Mouse (Mus musculus) retina, embryonic 14.5 days (tissue): ENCODE measurements around the gene Mt3.
"Not testable (repeated sequence)": the region's sequence is repeated elsewhere in the genome, so short reads cannot be mapped to it uniquely, and the experiment has no call there.

Experiments
- DNase-seq: peaks from one replicate; pipeline ENCODE4 v3.0.0-alpha.2; 2015; ENCODE audit warnings: low spot score

Gene Mt3

DNA sequence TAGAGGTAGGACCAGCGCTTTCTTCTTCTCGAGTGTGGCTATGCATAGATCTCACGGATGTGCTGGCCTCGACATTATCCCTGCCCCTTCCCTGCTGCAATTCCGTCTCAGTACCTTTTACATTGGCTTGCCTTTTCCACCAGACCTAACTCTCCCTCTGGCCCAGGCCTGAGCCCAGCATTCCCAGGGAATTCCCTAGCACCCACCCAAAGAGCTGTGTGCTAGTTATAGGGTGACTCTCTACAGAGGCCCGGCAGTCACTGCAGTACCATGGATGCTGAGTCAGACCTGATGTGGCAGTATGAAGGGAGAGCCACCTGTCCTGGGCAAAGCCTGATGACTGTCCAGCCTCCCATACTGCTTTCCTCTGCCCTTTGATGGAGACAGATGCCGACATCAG lies 1.0 kb downstream of the Mt3 start:
- no peak for DNase-seq

DNA sequence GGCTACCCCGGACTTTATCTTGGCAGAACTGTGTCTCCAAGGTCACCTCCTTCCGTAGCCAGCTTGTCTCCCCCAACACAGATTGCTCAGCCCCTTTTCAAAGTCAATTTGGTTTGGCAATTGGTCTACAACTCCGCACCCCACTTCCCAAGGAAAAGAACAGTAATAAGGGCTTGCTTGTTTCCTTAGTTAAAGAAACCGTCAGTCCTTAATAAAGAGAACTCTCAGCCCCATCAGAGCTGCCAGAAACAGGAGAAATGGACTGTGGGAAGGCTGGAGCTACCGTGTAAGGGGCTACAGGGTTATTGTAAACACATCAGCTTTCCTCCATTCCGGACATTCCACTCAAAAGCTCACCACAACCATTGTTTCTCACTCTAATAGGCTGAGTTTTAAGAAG lies 2.1 kb downstream of the Mt3 start:
- no peak for DNase-seq

DNA sequence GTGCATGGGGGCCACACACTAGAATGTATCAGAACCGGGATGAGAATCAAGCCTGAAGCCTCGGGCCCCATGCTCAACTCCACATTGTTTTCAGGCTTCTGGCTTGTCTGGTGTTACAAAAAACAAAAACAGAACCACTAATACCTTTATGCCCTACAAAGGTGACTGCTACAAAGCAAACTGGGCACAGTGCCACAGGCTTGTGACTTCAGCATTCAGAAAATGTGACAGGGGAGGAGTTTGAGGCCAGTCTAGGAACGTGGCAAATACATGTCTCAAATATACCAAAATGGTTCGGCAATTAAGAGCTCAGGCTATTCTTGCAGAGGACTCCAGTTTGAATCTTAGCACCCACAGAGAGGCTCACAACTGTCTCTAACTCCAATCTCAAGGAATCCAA lies 3.7 kb downstream of the Mt3 start:
- DNase-seq = no peak

DNA sequence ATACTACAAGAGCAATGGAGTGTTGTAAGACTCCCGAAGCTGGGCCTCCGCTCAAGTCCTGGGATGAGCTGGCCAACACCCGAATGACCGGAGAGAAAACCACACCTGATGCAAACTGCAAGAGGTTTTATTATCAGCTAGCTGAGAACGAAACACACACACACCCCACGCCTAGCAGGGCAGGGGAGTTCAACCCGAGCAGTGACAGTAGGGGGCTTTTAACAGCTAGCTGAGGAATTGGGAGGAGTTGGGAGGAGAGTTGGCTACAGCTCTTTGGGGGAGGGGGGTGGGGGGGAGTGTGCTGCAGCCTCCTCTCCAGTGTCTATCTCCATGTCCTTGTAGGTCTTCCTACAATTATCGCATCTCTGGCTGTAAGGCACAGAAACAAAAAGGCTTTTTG lies 13.4 kb downstream of the Mt3 start:
- not testable (repeated sequence) for DNase-seq

DNA sequence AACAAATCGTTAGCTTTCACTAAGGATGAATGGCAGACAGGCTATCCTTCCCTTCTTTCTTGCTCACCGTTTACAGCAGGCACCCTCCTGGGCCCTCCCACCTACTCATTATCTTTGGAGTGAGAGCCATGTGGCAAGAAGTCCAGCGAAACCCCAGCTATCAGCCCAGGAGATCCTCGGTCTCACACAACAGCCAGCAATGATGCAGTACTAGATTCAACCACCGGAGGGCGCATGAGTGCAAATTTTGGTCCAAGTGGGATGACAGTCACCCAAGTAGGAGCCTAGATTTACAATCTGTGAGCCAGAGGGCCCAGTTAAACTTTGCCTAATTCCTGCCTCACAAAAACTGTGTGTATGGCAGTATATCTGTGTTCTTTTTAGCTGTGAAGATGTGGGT lies 14.8 kb downstream of the Mt3 start:
- peak; percentile 96 for DNase-seq

DNA sequence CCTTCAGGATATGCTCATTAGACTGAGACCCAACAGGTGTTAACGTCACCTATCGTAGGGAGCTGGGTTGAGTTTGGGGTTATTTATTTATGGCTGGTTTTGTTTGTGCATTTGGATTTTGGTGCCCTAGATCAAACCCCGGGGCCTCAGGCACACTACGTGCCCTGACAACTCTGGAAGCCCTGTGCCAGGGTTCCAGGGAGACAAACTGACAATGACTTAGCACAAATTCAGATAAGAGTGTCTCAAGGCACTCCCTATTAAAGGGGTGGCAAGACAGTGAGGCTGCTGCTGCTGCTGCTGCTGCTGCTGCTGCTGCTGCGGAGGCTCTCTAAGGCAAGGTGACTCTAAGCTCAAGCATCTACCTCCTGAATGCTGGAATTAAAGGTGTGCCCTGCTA lies 17.1 kb downstream of the Mt3 start:
- DNase-seq = no peak

DNA sequence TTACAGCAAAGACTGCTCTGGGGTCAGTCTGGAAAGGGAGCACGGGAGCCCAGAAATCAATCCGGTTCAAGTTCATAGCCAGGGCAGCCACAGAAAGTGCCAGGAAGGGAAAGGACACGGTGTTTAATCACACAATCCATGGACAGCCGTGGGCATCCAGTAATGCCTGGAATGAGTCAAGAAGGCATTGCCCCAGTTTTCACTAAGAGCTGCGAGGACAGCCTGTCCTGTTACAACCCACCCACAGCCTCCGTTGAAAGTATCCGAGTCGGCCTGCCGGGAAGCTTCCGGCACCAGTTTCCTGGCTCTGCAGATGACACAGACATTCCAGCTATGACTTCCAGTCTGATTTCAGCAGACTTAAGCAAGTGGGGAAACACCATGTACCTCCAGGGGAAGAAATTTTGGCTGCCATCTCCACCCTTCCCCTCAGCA lies 18.9 kb downstream of the Mt3 start:
- DNase-seq = no peak

DNA sequence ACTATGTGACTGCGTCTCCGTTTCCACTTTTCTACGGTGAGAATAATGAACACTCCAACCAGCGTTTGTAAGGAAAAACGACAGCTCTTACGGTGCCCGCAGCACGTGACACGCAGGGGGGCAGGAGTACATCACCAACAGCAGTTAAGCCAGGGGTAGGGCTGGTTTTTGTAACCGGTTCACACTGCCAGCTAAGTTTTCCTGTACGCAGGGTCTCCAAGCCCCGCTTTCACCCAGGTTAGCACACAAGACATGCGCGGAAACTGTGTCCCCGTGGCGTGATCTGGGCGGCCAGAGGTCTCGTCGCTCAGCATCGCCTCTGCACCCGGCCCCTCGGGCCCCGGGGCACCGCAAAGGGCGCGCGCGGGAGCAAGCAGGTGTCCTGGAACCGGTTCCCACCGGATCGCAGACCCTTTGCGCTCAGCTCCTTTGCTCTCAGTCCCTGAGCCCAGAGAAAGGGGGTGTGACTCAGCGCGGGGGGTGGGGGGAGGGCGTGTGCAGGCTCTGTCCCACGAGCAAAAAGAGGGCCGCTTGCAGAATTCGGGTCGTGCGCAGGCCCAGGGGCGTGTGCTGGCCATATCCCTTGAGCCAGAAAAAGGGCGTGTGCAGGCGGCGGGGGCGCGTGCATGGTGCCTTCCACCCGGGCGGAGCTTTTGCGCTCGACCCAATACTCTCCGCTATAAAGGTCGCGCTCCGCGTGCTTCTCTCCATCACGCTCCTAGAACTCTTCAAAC lies 19.8 kb downstream of the Mt3 start, which contains the start of gene Mt2:
Mt2 (plus strand) TSS at position 590 of the 734 bp plus-strand sequence.
- peak; percentile 51 for DNase-seq

DNA sequence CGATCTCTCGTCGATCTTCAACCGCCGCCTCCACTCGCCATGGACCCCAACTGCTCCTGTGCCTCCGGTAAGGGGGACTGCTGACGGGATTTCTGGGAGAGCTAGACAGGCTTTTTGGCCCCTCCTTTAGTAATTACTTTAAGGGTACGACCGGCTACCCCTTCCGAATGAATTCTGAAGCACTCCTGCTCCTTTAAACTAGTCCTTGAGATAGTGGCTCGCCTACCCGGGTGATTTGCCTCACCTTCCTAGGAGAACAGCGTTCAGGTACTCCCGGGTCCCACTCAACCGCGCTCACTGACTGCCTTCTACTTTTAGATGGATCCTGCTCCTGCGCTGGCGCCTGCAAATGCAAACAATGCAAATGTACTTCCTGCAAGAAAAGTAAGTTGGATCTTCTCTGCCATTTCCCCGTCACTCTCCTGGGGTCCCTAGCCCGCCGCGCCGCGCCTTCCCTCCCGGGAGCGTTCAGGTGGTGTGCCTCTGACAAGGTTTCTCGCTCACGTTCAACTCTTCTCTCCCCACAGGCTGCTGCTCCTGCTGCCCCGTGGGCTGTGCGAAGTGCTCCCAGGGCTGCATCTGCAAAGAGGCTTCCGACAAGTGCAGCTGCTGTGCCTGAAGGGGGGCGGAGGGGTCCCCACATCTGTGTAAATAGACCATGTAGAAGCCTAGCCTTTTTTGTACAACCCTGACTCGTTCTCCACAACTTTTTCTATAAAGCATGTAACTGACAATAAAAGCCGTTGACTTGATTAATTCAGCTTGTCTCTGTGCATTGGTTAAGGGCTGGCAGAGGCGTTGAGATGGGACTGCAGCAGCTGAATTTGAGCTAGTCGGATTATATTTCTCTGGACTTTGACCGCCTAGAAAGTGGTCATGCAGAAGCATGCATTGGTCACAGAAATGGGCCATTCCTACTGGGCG lies 20.7 kb downstream of the Mt3 start:
- peak; percentile 31 for DNase-seq

DNA sequence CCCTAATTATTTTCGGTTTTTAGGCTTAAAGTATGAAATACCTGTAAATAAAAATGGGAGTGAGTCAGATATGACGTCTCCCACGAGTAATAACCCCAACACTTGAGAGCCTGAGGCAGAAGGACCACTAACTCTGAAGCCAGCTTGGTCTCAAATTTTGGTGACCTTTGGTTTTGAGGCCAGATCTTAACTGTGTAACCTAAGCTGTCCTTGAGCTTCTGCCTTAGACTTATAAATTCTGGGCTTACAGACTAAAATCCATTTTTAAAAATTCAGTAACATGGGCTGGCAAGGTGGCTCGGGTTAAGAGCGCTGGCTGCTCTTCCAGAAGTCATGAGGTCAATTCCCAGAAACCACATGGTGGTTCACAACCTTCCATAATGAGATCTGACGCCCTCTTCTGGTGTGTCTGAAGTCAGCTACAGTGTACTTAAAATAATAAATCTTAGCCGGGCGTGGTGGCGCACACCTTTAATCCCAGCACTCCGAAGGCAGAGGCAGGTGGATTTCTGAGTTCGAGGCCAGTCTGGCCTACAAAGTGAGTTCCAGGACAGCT lies 21.5 kb downstream of the Mt3 start:
- no peak for DNase-seq

DNA sequence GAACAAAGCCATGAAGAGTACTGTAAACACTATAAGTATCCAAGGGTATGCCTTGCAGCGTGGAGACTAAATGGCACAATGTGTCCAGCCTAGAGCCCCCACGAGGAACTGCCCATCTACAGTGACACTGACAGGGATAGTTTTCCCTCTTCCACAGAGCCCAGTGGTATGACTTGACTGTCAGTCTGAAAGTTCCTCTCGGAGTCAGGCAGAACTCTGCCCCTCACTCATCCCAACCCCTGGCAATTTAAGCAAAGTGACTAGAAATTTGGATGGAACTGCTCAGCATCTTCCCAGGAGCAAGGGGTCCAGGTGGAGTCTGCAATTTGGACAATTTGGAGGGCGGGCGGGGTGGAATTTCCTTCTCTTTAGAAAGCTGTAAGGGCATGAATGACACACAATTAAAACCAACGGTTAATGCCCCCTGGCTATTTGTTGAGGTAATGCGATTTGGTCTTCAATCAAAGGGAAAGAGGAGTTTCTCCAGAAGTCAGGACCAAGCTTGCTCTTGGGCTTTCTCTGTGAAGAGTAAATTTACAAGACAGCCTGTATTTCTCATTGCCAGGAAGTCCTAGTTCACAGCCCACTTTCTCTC lies 22.3 kb downstream of the Mt3 start:
- DNase-seq = no peak

DNA sequence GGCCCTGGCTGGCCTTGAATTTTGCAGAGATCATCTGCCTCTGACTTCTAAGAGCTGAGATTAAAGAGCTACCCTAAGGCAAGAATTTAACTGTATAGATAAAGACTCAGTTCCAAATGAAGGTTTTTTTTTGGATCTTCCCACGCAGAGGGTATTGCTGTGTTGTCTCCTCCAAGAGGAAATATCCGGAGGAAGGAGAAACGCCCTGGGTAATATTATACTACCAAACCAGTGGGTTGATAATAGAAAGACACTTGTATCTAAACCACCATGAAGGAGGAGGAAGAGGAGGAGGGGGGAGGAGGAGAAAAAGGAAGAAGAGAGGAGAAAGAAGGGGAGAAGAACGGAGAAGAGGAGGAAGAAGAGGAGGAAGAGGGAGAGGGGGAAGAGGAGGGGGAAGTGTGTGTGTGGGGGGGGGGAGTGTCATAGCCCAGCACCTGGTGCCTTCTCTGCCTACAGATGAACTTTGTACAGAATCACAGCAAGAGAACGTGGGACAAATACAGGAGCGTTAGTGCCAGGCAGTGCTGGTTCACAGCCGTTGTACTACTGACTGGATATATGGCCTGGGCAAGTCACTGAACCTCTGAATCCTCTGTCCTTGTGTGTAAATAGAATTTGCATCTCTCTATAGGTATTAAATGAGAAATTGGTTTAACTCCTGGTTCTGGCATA lies 25.4 kb downstream of the Mt3 start:
- DNase-seq = no peak

DNA sequence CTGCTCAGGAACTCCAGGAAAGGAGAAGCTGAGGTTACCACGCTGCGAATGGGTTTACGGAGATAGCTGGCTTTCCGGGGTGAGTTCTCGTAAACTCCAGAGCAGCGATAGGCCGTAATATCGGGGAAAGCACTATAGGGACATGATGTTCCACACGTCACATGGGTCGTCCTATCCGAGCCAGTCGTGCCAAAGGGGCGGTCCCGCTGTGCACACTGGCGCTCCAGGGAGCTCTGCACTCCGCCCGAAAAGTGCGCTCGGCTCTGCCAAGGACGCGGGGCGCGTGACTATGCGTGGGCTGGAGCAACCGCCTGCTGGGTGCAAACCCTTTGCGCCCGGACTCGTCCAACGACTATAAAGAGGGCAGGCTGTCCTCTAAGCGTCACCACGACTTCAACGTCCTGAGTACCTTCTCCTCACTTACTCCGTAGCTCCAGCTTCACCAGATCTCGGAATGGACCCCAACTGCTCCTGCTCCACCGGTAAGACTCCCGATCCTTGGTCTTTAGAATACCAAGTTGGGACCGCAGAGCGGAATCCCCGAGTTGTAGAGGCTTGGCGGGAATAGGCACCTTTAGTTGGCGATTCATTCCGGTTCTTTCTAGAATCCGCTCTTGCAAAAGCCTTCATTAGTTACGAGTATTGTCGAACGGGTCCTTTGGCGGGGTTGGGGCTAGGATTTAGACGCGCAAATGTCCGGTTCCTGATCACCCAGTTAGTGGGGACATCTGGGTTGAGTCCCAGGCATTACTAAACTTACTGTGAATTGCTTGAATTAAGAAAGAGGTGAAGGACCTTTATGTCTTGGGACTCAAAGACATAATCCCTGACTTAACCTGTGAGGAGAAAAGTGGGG lies 26.7 kb downstream of the Mt3 start, which contains the start of gene Mt1:
Mt1 (plus strand) TSS at position 226 of the 856 bp plus-strand sequence.
- peak; percentile 71 for DNase-seq

DNA sequence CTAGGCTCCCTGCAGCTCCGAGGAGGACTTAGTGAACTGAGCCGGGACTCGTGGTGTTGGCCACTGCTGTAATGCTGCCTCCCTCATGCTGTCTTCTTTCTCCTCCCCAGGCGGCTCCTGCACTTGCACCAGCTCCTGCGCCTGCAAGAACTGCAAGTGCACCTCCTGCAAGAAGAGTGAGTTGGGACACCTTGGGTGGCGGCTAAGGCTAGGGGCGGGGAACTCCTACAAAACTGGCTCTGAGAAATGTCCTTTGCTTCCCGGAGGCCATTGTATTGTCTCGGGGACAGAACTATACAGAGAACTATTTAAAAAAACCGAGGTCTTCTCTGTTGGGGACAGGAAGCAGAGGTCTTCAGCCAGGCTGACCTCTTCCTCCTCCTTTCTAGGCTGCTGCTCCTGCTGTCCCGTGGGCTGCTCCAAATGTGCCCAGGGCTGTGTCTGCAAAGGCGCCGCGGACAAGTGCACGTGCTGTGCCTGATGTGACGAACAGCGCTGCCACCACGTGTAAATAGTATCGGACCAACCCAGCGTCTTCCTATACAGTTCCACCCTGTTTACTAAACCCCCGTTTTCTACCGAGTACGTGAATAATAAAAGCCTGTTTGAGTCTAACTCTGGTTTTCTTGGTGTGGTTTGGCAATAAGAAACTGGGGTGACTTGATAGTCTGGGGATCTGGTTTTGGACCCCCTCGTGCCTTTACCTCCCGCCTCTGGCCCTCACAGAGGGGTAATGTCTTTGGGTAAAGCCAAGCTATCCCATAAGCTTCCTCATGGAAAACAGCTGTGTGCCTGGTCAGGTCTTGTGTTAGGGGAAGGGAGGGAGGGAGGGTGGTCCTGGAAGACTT lies 27.5 kb downstream of the Mt3 start:
- no peak for DNase-seq

DNA sequence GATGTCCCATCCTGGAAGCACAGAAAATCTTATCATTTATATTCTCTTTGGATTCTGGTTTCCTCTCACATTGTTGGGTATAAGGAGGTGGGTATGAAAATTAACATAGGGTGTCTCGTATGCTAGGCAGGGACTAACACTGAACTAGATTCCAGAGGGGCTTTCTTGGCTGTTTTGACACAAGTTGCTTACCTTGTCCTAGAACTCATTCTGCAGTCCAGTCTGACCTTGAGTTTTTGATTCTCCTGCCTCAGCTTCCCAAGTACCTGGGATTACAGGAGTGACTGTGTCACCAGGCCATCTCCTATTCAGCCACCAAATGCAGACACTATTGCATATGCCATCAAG lies 28.1 kb downstream of the Mt3 start:
- no peak for DNase-seq

DNA sequence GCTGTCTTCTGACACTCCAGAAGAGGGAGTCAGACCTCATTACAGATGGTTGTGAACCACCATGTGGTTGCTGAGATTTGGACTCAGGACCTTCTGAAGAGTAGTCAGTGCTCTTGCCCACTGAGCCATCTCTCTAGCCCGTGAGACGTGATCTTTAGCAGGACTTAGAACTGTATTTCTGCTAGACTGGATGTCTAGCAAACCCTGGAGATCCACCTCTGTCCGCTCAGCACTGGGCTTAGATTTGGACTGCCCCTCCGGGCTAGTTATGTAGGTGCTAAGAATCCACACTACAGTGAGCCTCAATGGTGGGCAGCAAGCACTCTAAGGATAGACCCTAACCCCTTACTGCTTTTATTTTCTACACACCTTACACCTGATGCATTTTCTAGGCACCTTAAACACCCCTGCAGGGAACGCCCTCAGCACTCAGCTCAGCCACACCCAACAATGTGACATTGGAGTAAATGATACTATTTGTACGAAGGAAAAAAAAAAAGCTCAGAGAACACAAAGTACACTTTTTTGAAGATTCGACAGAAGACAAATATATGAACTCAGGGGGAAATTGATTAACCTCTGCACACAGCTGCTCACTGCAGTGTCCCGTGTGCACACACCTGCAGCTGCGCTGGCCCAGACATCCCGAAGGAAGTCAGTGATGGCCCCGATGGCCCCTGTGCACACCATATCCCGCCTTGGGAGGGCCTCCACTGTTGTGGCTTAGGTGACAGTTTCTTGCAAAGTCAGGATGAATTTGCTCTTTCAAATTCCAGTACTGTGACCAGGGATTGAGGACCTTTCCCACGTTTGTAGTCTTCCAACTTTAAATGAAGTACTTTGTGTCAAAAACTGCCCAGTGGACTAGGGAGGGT lies 29.9 kb downstream of the Mt3 start:
- no peak for DNase-seq

DNA sequence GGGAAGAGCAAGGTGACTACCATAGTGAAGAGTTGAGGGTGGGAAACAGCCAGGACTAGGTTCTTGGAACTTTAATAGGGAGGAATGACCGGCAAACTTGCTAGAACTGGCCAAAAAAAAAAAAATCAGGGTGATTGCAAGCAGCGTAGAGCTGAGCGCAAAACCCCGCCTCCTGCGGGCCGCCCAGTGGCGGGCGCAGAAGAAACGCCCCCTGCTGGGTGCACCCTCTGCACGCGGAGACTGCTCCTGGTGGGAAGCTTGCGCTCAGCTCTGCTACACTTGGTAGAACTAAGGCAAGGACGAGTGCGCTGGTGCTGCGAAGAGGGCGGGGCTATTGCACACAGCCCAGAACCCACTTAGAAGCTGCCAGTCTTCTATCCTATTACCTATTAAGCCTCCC lies 30.7 kb downstream of the Mt3 start:
- DNase-seq = peak; percentile 69

DNA sequence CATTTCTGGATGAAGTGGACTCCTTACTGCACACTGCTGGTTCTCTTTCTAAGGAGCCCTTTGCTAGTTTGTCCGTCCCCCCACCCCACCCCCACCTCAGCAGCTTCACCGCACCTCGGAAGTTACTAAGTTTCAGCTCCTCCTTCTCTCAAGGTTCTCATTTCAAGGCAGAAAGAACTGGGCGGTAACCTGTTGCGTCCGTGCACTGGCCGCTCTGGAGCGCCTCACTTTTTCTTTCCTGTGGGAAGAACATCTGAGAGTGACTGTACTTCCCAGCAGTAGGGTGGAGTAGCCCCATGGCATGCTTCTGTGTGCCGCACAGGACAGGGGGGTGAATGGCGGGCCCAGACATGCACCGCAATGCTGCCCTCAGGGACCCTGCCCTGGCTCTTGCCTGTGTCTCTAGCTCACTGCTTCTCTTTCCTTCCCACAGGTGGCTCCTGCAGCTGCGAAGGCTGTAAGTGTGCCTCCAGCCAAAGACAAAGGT lies 32.0 kb downstream of the Mt3 start:
- DNase-seq = no peak

DNA sequence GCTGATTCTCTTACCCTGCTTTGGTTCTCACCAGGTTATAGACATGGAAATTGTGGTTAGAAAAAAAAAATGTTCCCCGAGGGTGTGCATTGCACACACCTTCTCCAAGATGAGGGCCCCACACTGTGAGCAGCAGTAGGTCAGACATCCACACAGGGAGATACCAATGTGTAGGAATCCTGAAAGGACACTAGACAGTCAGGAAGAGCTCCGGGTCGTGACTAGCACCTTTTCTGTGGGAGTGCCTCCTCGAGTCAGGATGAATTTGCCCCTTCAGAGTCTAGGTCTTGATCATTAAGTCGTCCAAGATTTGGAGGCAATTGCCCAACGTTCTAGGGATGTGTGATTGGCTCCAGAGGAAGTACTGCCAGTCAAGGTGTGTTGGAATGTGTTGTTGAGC lies 33.4 kb downstream of the Mt3 start:
- no peak for DNase-seq
